Mouse (Mus musculus) thymus, postnatal 0 days (tissue): ENCODE measurements around the gene Tmc8. TPM values are rescaled to one million over a fixed set of nuclear protein-coding genes. Genes with fewer than 3 reads are reported as not detected.
"Not testable (repeated sequence)": the region's sequence is repeated elsewhere in the genome, so short reads cannot be mapped to it uniquely, and the experiment has no call there.

Experiments used
- DNase-seq: peaks from one replicate; pipeline ENCODE4 v3.0.0-alpha.2; 2015; ENCODE audit warnings: low spot score
- polyA plus RNA-seq: library from polyadenylated mRNA; unstranded; fragments of >200 nt; fragmentation: Nextera tagmentation; extraction: Ambion mirVana; gene quantifications from 2 replicates; pipeline ENCODE4 v1.2.1, GENCODE M21; 2015

Tmc8 gene
- polyA plus RNA-seq, 1 experiment from 2014 or later = 37.5 TPM

- peak; percentile 83 for DNase-seq
Observed at GRCm38 (mm10) chr11:117824060-117824969, 42.4 kb downstream of the Tmc8 start.

GRCm38 (mm10) chr11:117825333-117826101, 43.6 kb downstream of the Tmc8 start, which contains the start of the genes Afmid and Tk1:
Gene Afmid (plus strand): TSS chr11:117825924.
Gene Tk1 (minus strand): TSS chr11:117826092.
- peak; percentile 81 for DNase-seq

GRCm38 (mm10) chr11:117826164-117826563, 44.3 kb downstream of the Tmc8 start:
- DNase-seq = no peak

- DNase-seq = peak; percentile 49
Observed at GRCm38 (mm10) chr11:117826916-117827315, 45.0 kb downstream of the Tmc8 start.

- DNase-seq = peak; percentile 55
Observed at GRCm38 (mm10) chr11:117827386-117827785, 45.5 kb downstream of the Tmc8 start.

- peak; percentile 31 for DNase-seq
Observed at GRCm38 (mm10) chr11:117828149-117828887, 46.4 kb downstream of the Tmc8 start.

GRCm38 (mm10) chr11:117828888-117829604, 47.2 kb downstream of the Tmc8 start:
- no peak for DNase-seq

- no peak for DNase-seq
Observed at GRCm38 (mm10) chr11:117829671-117830215, 47.9 kb downstream of the Tmc8 start.

GRCm38 (mm10) chr11:117830401-117830800, 48.5 kb downstream of the Tmc8 start:
- DNase-seq = no peak

- DNase-seq = peak; percentile 95
Observed at GRCm38 (mm10) chr11:117832086-117832969, 50.5 kb downstream of the Tmc8 start.

- DNase-seq = not testable (repeated sequence)
Observed at GRCm38 (mm10) chr11:117833509-117833908, 51.6 kb downstream of the Tmc8 start.

- no peak for DNase-seq
Observed at GRCm38 (mm10) chr11:117834086-117834485, 52.2 kb downstream of the Tmc8 start.

GRCm38 (mm10) chr11:117836306-117836705, 54.4 kb downstream of the Tmc8 start:
- no peak for DNase-seq

GRCm38 (mm10) chr11:117838572-117838971, 56.7 kb downstream of the Tmc8 start:
- DNase-seq = no peak

GRCm38 (mm10) chr11:117839021-117839420, 57.1 kb downstream of the Tmc8 start:
- DNase-seq = no peak

- DNase-seq = no peak
Observed at GRCm38 (mm10) chr11:117840910-117841309, 59.0 kb downstream of the Tmc8 start.
